Mouse (Mus musculus) ovary, postnatal 10 days (tissue): ENCODE measurements around the gene Zfp553.

Source experiments
- DNase-seq: peaks from one replicate; pipeline ENCODE4 v3.0.0; 2022; ENCODE audit warnings: low spot score

Gene Zfp553

GRCm38 (mm10) chr7:127211014-127211745 is 21.7 kb upstream of the Zfp553 start:
- no peak for DNase-seq

DNA sequence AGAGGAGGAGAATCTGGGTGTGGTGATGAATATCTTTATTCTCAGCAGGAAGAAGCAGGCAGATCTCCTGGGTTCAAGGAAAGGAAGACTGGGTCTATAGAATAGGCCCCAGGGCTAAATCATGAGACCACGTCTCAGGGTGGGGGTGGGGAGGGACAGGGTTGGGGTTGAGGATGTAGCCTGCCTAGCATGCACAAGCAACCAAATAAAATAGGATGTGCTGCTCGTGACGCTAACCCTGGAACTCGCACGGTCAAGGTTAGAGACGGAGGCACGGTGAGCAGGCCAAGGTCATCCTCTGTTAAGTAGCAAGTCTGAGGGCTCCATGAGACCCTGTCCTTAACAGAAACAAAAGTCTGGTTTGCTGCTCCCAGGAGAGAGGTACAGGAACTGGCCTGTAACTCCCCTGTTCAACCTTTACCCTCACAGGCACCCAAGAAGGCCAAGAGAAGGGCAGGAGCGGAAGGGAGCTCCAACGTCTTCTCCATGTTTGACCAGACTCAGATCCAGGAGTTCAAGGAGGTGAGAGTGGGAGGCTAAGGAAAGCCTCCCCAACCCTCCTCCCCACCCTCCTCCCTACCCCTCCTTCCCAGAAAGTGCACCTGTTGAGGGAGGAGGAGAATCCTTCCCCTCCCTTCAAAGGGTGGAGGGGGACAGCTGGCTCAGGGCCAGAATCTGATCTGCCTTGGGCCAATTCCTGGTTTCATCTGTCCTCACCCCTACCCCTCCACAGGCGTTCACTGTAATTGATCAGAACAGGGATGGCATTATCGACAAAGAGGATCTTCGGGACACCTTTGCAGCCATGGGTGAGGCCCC is 20.2 kb upstream of the Zfp553 start:
- DNase-seq, result no peak

DNA sequence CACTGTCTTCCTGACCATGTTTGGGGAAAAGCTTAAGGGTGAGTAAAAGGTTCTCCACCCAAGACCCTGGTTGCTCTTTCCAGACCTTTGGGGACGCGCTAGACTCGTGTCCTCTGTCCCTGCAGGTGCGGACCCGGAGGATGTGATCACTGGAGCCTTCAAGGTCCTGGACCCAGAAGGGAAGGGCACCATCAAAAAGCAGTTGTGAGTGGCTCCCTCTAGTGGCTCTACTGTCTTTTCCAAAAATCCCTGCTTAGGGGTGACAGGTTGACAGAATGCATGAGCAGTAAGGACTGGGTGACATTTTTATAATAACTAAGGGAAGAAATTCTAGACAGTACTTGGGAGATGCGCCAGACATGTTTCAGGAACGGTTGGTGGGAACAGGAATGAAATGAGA is 19.4 kb upstream of the Zfp553 start:
- DNase-seq, result no peak

GRCm38 (mm10) chr7:127213930-127214329 is 18.9 kb upstream of the Zfp553 start:
- DNase-seq, result no peak

DNA sequence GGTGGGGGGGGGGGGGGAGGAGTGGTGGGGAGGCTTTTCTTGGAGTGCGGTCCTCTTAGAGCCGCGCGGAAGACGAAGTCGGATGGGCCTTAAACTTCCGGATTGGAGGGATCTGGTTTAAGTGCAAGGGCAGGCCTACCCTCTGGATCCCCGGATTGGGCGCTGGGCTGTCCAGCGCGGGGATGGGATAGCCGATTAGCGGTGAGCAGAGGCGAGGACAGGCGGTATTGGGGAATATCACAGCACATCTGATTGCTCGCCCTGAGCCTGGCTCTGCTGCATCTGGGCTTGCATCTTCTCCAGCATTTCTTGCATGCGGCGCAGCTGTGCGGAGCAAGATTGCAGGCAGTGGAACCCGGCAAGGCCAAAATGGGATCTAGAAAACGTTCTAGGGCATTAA is 18.3 kb upstream of the Zfp553 start:
- DNase-seq, result no peak

DNA sequence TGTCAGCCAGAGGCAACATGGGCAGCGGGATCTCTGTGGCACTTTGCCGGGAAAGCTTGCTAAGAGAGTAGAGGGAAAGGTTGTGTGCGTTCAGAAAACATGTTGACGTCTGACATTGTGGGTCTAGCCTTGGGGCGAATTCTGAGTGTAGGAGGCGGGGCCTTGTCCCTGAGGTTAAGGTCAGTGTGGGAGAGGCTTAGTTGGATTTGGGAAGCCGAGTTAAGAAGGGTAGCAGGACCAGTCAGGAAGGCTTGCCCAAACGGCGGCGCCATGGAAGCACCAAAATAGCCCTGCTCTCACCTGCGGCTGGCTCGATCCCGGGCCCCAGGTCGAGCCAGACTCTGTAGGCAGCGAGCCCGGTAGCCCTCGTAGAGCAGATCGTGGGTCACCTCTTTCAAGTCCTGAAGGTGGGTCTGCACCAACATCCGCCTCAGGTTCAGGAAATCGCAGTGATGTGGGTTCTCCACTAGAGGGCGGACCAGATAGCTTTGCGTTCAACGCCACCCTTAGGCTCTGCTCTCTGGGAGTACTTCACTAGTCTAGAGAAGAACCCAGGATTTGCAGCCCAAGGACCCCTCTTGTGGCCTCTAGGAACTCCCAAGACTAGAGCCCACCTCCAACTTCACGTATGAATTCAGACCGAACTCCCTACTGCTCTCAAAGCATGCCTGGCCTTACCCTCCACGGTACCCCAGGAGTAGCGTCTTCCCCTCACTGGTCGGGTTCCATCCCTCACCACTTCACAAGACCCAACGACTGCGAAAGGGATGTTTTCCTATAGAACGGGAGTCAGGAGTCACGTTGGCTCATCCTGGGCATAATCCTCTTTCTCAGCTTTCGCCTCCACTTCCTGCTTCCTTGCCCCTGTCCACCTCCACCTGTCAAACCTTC is 17.6 kb upstream of the Zfp553 start:
- DNase-seq, result peak; percentile 33

DNA sequence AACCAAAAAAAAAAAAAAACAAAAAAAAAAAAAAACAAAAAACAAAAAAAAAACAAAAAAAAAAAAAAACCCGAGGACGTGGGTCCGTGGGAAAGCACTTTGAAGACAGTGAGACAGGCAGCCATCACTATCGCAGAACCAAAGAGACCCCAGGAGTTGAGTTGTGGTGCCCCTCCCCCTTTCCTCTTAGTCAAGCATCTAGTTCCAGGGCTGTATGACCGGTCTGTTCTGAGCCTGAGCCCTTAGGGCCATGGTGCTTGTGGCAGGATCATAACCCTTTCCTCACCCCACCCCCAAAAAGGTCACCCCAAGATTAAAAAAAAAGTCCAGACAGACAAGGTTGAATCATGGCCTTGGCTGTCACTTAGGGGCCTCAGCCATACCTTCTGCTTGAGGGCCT is 16.6 kb upstream of the Zfp553 start:
- no peak for DNase-seq

GRCm38 (mm10) chr7:127217475-127217874 is 15.4 kb upstream of the Zfp553 start:
- DNase-seq, result no peak

DNA sequence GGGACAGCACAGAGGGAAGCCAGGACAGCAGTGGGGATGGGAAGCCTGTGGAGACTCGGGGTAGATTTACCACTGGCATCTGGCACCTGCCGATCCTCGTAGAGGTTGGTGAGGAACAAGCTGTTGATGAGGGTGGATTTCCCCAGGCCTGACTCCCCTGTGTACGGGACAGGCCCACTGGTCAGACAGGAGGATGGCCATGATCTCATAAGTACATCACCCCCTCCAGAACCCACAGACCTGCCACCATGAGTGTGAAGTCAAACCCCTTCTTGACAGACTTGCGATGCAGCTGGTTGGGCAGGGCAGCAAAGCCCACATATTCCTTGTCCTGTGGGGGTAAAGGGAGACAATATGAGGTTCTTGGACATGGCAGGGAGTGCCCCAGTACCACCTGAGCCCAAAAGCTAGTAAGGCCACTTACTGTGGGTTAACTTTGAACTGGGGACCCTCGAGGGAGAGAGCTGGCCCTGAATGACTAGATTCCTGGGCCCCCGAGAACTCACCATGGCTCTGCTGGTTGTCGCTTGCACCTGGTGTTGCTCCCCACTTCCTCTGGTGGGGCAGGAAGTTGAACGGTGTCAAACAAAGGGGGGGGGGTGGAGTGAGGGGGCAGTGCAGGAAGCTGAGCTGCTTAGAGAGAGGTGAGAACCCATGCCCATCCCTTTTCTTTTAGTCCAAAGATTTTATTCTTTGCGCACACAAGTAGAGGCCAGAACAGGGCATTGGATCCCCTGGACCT is 14.8 kb upstream of the Zfp553 start:
- DNase-seq, result no peak

DNA sequence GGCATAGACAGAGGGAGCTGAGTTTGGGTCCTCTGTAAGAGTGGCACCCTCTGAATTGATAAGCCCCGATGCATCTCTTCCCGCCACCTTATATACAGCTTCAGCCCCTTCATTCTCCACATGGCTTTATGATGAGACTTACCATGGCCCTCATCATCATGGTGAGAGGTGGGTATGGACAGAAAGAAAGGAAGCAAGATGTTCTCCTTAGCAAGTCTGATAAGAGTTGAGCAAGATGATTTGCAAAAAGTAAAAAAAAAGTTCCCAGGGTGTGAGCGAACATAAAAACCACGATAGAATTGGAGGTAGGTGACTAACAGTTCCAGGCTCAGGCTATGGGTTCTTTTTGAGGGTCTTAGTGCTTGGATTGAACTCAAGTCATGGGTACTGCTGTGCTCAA is 14.2 kb upstream of the Zfp553 start:
- DNase-seq, result no peak

- DNase-seq, result no peak
These were observed 12.4 kb upstream of the Zfp553 start for GRCm38 (mm10) chr7:127220440-127220839.

- DNase-seq, result no peak
These were observed 9.8 kb upstream of the Zfp553 start for GRCm38 (mm10) chr7:127223106-127223505.

- DNase-seq, result no peak
These were observed 9.1 kb upstream of the Zfp553 start for GRCm38 (mm10) chr7:127223515-127224478.

- DNase-seq, result no peak
These were observed 8.2 kb upstream of the Zfp553 start for GRCm38 (mm10) chr7:127224616-127225015.

GRCm38 (mm10) chr7:127225147-127225995 is 7.5 kb upstream of the Zfp553 start:
- no peak for DNase-seq

DNA sequence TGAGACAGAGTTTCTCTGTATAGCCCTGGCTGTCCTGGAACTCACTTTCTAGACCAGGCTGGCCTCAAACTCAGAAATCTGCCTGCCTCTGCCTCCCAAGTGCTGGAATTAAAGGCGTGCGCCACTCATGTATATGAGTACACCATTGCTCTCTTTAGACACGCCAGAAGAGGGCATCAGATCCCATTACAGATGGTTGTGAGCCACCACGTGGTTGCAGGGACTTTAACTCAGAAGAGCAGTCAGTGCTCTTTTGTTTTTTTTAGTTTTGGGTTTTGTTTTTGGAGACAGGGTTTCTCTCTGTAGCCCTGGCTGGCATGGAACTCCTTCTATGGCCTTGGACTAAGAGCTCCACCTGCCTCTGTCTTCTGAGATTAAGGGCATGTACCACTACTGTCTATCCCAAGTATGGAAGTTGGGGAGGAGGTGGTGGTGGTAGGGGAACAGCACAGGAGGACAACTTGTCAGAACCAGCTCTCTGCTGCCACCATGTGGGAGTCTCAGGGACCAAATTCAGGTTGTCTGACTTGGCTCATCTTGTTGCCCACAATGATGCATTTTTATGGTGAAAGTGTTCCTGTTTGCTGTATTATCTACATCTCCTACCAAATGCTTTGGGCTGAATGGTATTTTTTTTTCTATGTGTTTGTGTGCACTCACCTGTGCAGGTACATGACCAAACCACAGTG is 4.1 kb upstream of the Zfp553 start:
- DNase-seq, result peak; percentile 45

DNA sequence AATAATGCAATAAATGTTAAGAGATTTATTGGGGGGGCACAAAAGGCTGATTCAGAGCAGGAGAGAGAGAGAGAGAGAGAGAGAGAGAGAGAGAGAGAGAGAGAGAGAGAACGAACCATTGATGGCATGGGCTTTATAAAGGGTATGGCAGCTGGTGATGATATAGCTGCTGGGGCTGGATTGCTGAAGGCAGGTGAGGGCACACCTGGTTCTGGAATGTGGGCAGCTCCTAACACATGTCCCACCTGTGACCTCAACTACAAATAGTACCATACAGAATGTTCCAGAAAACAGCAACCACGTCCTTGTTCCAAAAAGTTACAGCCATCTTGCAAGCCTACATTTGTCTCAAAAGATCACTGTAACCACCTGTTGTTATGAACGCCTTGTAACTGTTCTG is 1.5 kb upstream of the Zfp553 start:
- no peak for DNase-seq

DNA sequence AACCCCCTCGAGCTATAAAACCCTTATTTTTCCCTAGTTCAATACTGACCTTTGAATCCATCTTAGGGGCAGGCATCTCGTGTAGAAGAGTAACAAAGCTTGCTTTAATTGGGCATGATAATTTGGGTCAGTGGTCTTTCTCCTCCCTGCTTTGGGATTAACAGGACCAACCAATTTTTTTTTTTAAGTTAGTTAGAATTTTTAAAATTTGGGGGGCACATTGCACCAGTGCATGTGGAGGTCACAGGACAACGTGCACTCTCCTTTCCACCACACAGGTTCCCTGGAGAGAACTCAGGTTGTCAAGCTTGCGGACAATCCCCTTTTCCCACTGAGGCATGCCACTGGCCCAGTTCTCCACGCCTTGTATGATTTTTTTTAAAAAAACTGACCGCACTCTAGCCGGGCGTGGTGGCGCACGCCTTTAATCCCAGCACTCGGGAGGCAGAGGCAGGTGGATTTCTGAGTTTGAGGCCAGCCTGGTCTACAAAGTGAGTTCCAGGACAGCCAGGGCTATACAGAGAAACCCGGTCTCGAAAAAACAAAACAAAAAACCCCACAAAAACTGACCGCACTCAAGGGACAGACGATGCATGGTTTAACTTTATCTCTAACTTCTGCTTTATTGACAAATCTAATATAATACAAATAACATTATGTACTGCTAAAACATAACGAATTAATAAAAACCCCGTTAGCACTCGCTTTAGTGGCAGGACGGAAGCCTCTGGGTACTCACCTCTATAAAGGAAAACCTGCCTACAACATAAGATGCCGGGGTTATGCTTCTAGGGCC is 837 bp upstream of the Zfp553 start:
- DNase-seq, result no peak
